Mouse (Mus musculus) heart, postnatal 0 days (tissue): Measurements from ENCODE around the gene Fbxl13. TPM values are rescaled to one million over a fixed set of nuclear protein-coding genes. Genes with fewer than 3 reads are reported as not detected.

Source experiments
- ATAC-seq: fragments of 200-750 bp; cut with Nextera tagmentation; 2 replicates; pipeline ENCODE4 v1.8.0; 2017; ENCODE audit warnings: low read depth, moderate number of reproducible peaks, moderate library complexity; ENCODE audit not compliant: insufficient read depth
- DNase-seq: peaks from one replicate; pipeline ENCODE4 v3.0.0-alpha.2; 2016; ENCODE audit warnings: low spot score
- H3K27ac ChIP-seq: fragments of 300-500 bp; sonication (generic); 2 replicates; pipeline ENCODE4 v1.5.1; 2014; ENCODE audit warnings: low read depth, mild to moderate bottlenecking
- H3K27me3 ChIP-seq: fragments of 300-500 bp; sonication (generic); 2 replicates; pipeline ENCODE4 v1.6.1; 2014; ENCODE audit warnings: low read length, mixed read lengths; ENCODE audit not compliant: control insufficient read depth, insufficient read depth
- H3K36me3 ChIP-seq: fragments of 300-500 bp; sonication (generic); replicated peaks from 2 replicates; pipeline ENCODE4 v1.6.1; 2014; ENCODE audit warnings: low read length, mixed read lengths; ENCODE audit not compliant: control insufficient read depth, insufficient read depth
- H3K4me1 ChIP-seq: fragments of 300-500 bp; sonication (generic); 2 replicates; pipeline ENCODE4 v1.6.1; 2014; ENCODE audit warnings: antibody characterized with exemption; ENCODE audit not compliant: control insufficient read depth, insufficient read depth
- H3K4me2 ChIP-seq: fragments of 300-500 bp; sonication (generic); 2 replicates; pipeline ENCODE4 v1.6.1; 2014; ENCODE audit warnings: low read depth, mild to moderate bottlenecking, low read length, moderate library complexity
- H3K4me3 ChIP-seq: fragments of 300-500 bp; sonication (generic); 2 replicates; pipeline ENCODE4 v1.5.1; 2014; ENCODE audit warnings: low read depth, low read length
- H3K9ac ChIP-seq: fragments of 300-500 bp; sonication (generic); replicated peaks from 2 replicates; pipeline ENCODE4 v1.6.1; 2014; ENCODE audit warnings: low read depth, low read length, mixed read lengths
- H3K9me3 ChIP-seq: fragments of 300-500 bp; sonication (generic); replicated peaks from 2 replicates; pipeline ENCODE4 v1.6.1; 2016; ENCODE audit warnings: low read length; ENCODE audit not compliant: control insufficient read depth
- CTCF ChIP-seq: IDR thresholded peaks from 2 replicates; pipeline ENCODE4 v1.5.1; 2016; ENCODE audit warnings: antibody characterized with exemption, control low read depth, low read depth
- EP300 ChIP-seq: IDR thresholded peaks from 2 replicates; pipeline ENCODE4 v1.6.1; 2016; ENCODE audit warnings: antibody characterized with exemption, low read depth
- WGBS: fragments of 180-500 bp; shearing (Covaris S2); extraction: QIAGEN DNeasy Blood & Tissue Kit; methylation state at CpG from one replicate; pipeline ENCODE4 v1.1.7; 2014; 5-methylcytosine and 5-hydroxymethylcytosine counted together
- polyA plus RNA-seq: library from polyadenylated mRNA; unstranded; fragments of >200 nt; fragmentation: Nextera tagmentation; extraction: Ambion mirVana; gene quantifications from 2 replicates; pipeline ENCODE4 v1.2.1, GENCODE M21; 2015
- total RNA-seq: library from RNA; depleted of rRNA; stranded (reverse); fragments of >200 nt; gene quantifications from 2 replicates; pipeline ENCODE4 v1.2.3, GENCODE M21; 2014; ENCODE audit warnings: low replicate concordance

Gene Fbxl13
- total and polyA plus RNA-seq, 2 experiments from 2014 or later, result 0.15 TPM; not detected in 1

GRCm38 (mm10) chr5:21592106-21592505 is 53.3 kb downstream of the Fbxl13 start:
- no peak overlapping the region for H3K4me2 ChIP-seq
- no peak overlapping the region for H3K4me3 ChIP-seq
- H3K9ac ChIP-seq, result no peak overlapping the region
- no peaks in the 10 kb centered on the region for H3K36me3 ChIP-seq
- H3K27me3 ChIP-seq, result no peaks in the 10 kb centered on the region
- no peaks in the 10 kb centered on the region for H3K9me3 ChIP-seq
- H3K4me1 ChIP-seq, result no peaks in the 10 kb centered on the region
- ATAC-seq, result no peak
- TF ChIP-seq CTCF (no peak), EP300 (no peak)
- DNase-seq, result no peak
- no peak overlapping the region for H3K27ac ChIP-seq
- WGBS, result 68% methylated on average over 2 of the region's 2 CpGs

- Histone ChIP-seq H3K4me3 (no peak overlapping the region), H3K4me1 (no peaks in the 10 kb centered on the region), H3K27ac (no peak overlapping the region), H3K4me2 (peak overlapping the region; percentile 32; the same call in 1 of the 2 replicates), H3K27me3 (no peaks in the 10 kb centered on the region), H3K9me3 (no peaks in the 10 kb centered on the region), H3K36me3 (no peaks in the 10 kb centered on the region), H3K9ac (no peak overlapping the region)
- ATAC-seq (no peak; the same call in 1 of the 2 replicates), DNase-seq (no peak)
- 28% methylated on average over 13 of the region's 13 CpGs for WGBS
- TF ChIP-seq EP300 (no peak), CTCF (peak; percentile 4; the same call in 1 of the 2 replicates)
Observed at GRCm38 (mm10) chr5:21588220-21588619, 57.2 kb downstream of the Fbxl13 start.

- H3K9ac ChIP-seq, result no peak overlapping the region
- DNase-seq, result no peak
- peaks cover 3% of the 10 kb centered on the region; the same call in 1 of the 2 replicates for H3K4me1 ChIP-seq
- no peaks in the 10 kb centered on the region for H3K36me3 ChIP-seq
- no peak overlapping the region for H3K4me3 ChIP-seq
- ATAC-seq, result no peak
- whole genome bisulfite sequencing, result 62% methylated on average over 7 of the region's 7 CpGs
- no peak for TF ChIP-seq EP300
- TF ChIP-seq CTCF, result no peak
- H3K27ac ChIP-seq, result no peak overlapping the region
- H3K27me3 ChIP-seq, result no peaks in the 10 kb centered on the region
- no peak overlapping the region for H3K4me2 ChIP-seq
- no peaks in the 10 kb centered on the region for H3K9me3 ChIP-seq
Observed at GRCm38 (mm10) chr5:21587683-21588082, 57.8 kb downstream of the Fbxl13 start.

DNA sequence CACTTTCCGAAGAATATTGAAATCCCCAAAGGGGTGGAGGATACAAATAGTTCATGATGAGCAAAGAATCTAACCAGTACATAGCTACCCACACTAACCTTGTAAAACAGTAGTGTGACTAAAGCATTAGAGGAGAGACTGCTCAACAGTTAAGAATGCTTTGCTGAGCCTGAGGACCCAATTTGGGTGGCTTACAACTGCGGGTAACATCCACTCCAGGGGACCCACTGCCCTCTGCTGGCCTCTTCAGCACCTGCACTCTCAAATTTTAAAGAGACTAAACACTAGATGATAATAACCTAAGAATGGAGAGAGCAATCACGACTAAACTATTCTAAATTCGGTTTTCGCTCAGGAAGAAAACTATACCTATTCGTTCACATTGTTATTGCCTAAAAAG is 58.7 kb downstream of the Fbxl13 start:
- no peak overlapping the region for H3K4me2 ChIP-seq
- H3K36me3 ChIP-seq, result no peaks in the 10 kb centered on the region
- DNase-seq, result peak; percentile 24
- no peak overlapping the region for H3K27ac ChIP-seq
- H3K9me3 ChIP-seq, result no peaks in the 10 kb centered on the region
- H3K4me3 ChIP-seq, result no peak overlapping the region
- no peaks in the 10 kb centered on the region for H3K27me3 ChIP-seq
- H3K9ac ChIP-seq, result no peak overlapping the region
- no peak; the same call in 1 of the 2 replicates for ATAC-seq
- peaks cover 9% of the 10 kb centered on the region; the same call in 1 of the 2 replicates for H3K4me1 ChIP-seq
- 55% methylated on average over 6 of the region's 6 CpGs for WGBS
- TF ChIP-seq EP300, result no peak
- peak; percentile 78 for TF ChIP-seq CTCF

DNA sequence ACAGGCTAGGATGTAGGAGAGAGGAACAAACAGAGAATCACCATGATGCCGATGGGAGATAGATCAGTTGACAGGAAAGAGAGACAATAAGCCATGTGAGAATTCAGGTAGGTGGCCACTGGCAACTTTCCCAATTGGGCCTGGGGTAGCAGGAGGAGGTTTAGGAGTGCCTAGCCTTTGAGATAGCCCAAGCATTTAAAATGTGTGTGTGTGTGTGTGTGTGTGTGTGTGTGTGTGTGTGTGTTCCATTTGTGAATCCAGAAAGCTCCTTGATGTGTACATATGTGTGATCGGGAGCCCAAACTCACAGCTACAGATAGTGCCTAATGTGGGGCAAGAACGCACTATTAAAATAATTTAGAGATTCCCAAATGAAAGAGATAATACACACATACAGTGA is 67.3 kb downstream of the Fbxl13 start:
- H3K4me3 ChIP-seq, result no peak overlapping the region
- no peak for ATAC-seq
- H3K9me3 ChIP-seq, result no peaks in the 10 kb centered on the region
- no peaks in the 10 kb centered on the region for H3K36me3 ChIP-seq
- H3K27ac ChIP-seq, result no peak overlapping the region
- peaks cover 9% of the 10 kb centered on the region; the same call in 1 of the 2 replicates for H3K4me1 ChIP-seq
- TF ChIP-seq CTCF (no peak), EP300 (no peak)
- H3K4me2 ChIP-seq, result no peak overlapping the region
- no peak overlapping the region for H3K9ac ChIP-seq
- no peak for DNase-seq
- H3K27me3 ChIP-seq, result no peaks in the 10 kb centered on the region
- WGBS, result 71% methylated on average over 3 of the region's 3 CpGs

GRCm38 (mm10) chr5:21575210-21575550 is 70.3 kb downstream of the Fbxl13 start:
- no peak for DNase-seq
- Histone ChIP-seq H3K9me3 (no peaks in the 10 kb centered on the region), H3K4me3 (no peak overlapping the region), H3K4me2 (peak overlapping the region; percentile 11), H3K27me3 (no peaks in the 10 kb centered on the region), H3K36me3 (no peaks in the 10 kb centered on the region), H3K9ac (no peak overlapping the region), H3K4me1 (no peaks in the 10 kb centered on the region), H3K27ac (0 out of 2 replicates have a peak overlapping the region, but pooled peaks have one; percentile 43)
- 82% methylated on average over 13 of the region's 13 CpGs for WGBS
- no peak for ATAC-seq
- no peak for TF ChIP-seq EP300
